Mouse (Mus musculus) liver, embryonic 14.5 days (tissue): ENCODE measurements around the gene Abtb2.

Experiments
- CTCF ChIP-seq: IDR thresholded peaks from 2 replicates; pipeline ENCODE4 v1.5.1; 2016; ENCODE audit warnings: antibody characterized with exemption, low read depth, control low read depth
- EP300 ChIP-seq: IDR thresholded peaks from 2 replicates; pipeline ENCODE4 v1.6.1; 2016; ENCODE audit warnings: antibody characterized with exemption, low read depth

GRCm38 (mm10) chr2:103659167-103659566 is 93.1 kb downstream of the Abtb2 start:
- no peak for TF ChIP-seq CTCF
- no peak for TF ChIP-seq EP300
